In the genomic region with DNA sequence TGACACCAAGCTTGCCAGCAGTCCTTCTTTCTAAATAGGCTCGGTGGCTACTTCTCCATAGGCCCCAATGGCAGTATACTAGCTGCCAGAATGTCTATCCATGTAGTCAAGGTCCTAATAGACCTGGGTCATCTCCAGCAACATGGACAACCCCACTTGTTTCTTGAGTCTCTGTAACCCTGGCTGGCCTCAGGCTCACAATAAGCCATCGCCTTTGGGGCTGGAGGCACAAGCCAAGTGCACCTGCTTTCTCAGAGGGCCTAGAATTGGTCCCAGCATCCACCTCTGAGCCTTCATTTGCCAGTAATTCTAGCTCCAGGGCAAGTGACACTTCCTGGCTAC, we compare ENCODE assay signal across 10 mouse cellular contexts. TPM values are rescaled to one million over a fixed set of nuclear protein-coding genes. Genes with fewer than 3 reads are reported as not detected.
DNase-seq lines count a peak whose midpoint lies in the region; ATAC-seq and TF ChIP-seq lines count a peak whose summit lies in the region.
"Had no signal": no experiment of that assay in that cellular context is flagged by ENCODE, and none has a peak within 500 bp of the region (broad histone marks: within the 10 kb centered on the region; RNA-seq: fewer than 3 reads in every experiment).

No protein-coding gene starts in this region.

- 63% methylated on average over 2 of the region's 2 CpGs for WGBS in heart, embryonic 14.5 days
- 56% methylated on average over 2 of the region's 2 CpGs for WGBS in intestine, embryonic 15.5 days
- WGBS in midbrain, embryonic 15.5 days = 42% methylated on average over 2 of the region's 2 CpGs

- TF ChIP-seq EP300 in MEL (IDR thresholded peaks at IDR 0.05; ENCODE audit: low read depth in 1 of 2, low read length in 2 of 2) = no peak

- H3K27me3 ChIP-seq in heart, embryonic 14.5 days (ENCODE audit: control insufficient read depth, insufficient read depth, low read length) = no peaks in the 10 kb centered on the region
- no peaks in the 10 kb centered on the region for H3K27me3 ChIP-seq in MEL (ENCODE audit: control insufficient read depth in 1 of 2, insufficient read depth in 2 of 2, low read length in 2 of 2)
- H3K27me3 ChIP-seq in intestine, embryonic 15.5 days (replicated peaks) = no peaks in the 10 kb centered on the region
- H3K27me3 ChIP-seq in midbrain, embryonic 15.5 days (replicated peaks) = no peaks in the 10 kb centered on the region

- peaks cover 10% of the 10 kb centered on the region for H3K79me2 ChIP-seq in MEL (ENCODE audit: control insufficient read depth, insufficient read depth, low read length, poor library complexity)

- H3K9ac ChIP-seq in heart, embryonic 14.5 days (ENCODE audit: low read length) = no peak overlapping the region; the same call in 1 of the 2 replicates
- H3K9ac ChIP-seq in MEL (ENCODE audit: control insufficient read depth, low read depth, low read length, poor library complexity, severe bottlenecking) = peak overlapping the region; percentile 96
- no peak overlapping the region for H3K9ac ChIP-seq in intestine, embryonic 15.5 days
- no peak overlapping the region for H3K9ac ChIP-seq in midbrain, embryonic 15.5 days

- peaks cover 49% of the 10 kb centered on the region for H3K36me3 ChIP-seq in heart, embryonic 14.5 days (ENCODE audit: control insufficient read depth, insufficient read depth, low read length)
- H3K36me3 ChIP-seq in MEL (ENCODE audit: control insufficient read depth in 1 of 2, insufficient read depth in 2 of 2, low read length in 2 of 2) = peaks cover 0 to 2% of the 10 kb centered on the region in 2 experiments; a peak in 2 of 4 replicates
- H3K36me3 ChIP-seq in intestine, embryonic 15.5 days = peaks cover 35% of the 10 kb centered on the region
- peaks cover 44% of the 10 kb centered on the region for H3K36me3 ChIP-seq in midbrain, embryonic 15.5 days (replicated peaks)

- H3K4me3 ChIP-seq in heart, embryonic 14.5 days (ENCODE audit: control insufficient read depth in 1 of 2, insufficient read depth in 1 of 2, low read depth in 1 of 2, low read length in 2 of 2) = no peak overlapping the region; a peak in 1 of 4 replicates
- H3K4me3 ChIP-seq in MEL (ENCODE audit: control insufficient read depth in 1 of 2, insufficient read depth in 1 of 2, low read depth in 2 of 2, low read length in 2 of 2) = peak overlapping the region; percentile 69 to 91
- peak overlapping the region; percentile 91; the same call in 1 of the 2 replicates for H3K4me3 ChIP-seq in intestine, embryonic 15.5 days (replicated peaks)
- no peak overlapping the region for H3K4me3 ChIP-seq in midbrain, embryonic 15.5 days
- H3K4me3 ChIP-seq in left cerebral cortex, adult 2 months = no peak overlapping the region

- TF ChIP-seq CTCF in MEL (IDR thresholded peaks at IDR 0.05 in 2 of 3, conservative IDR thresholded peaks at IDR 0.05 in 1 of 3; ENCODE audit: control insufficient read depth in 1 of 3, insufficient read depth in 1 of 3, low read depth in 2 of 3, low read length in 3 of 3, poor library complexity in 1 of 3, severe bottlenecking in 1 of 3) = no peak
- TF ChIP-seq CTCF in left cerebral cortex, adult 2 months (IDR thresholded peaks at IDR 0.05) = no peak

- no peak for DNase-seq in heart, postnatal 36 days
- no peak for DNase-seq in MEL (ENCODE audit: low read depth, low spot score)
- DNase-seq in frontal cortex, postnatal 10 days (ENCODE audit: low spot score in 2 of 2) = no peak
- no peak for DNase-seq in left cerebral cortex, adult 2 months (ENCODE audit: extremely low spot score in 1 of 2, low spot score in 2 of 2)
- no peak for DNase-seq in gastrocnemius, postnatal 36 days
- DNase-seq: heart, postnatal 10 days; layer of hippocampus, adult 9-11 months had no signal

- H3K4me2 ChIP-seq in heart, embryonic 14.5 days (ENCODE audit: low read length) = peak overlapping the region; percentile 68; the same call in 1 of the 2 replicates
- peak overlapping the region; percentile 70 for H3K4me2 ChIP-seq in intestine, embryonic 15.5 days (replicated peaks)
- H3K4me2 ChIP-seq in midbrain, embryonic 15.5 days = peak overlapping the region; percentile 97; the same call in 1 of the 2 replicates

- TF ChIP-seq POLR2A in MEL (IDR thresholded peaks at IDR 0.05; ENCODE audit: control insufficient read depth in 1 of 2, insufficient read depth in 1 of 2, low read depth in 1 of 2, low read length in 2 of 2, poor library complexity in 1 of 2) = 0 out of 4 replicates have a peak, but pooled peaks of 1 of the 2 experiments have one; percentile 16

- intact Hi-C loops in heart, postnatal 36 days (cut with DNase I) = no loop called here
- intact Hi-C loops in left cerebral cortex, adult 2 months (cut with DNase I) = no loop called here
- intact Hi-C loops in gastrocnemius, postnatal 36 days (cut with DNase I) = no loop called here

- peaks cover 3 to 14% of the 10 kb centered on the region in 2 experiments for H3K4me1 ChIP-seq in heart, embryonic 14.5 days (ENCODE audit: control insufficient read depth in 2 of 2, insufficient read depth in 2 of 2, low read length in 2 of 2)
- H3K4me1 ChIP-seq in MEL (ENCODE audit: control insufficient read depth in 1 of 2, insufficient read depth in 2 of 2, low read length in 2 of 2) = peaks cover 0 to 7% of the 10 kb centered on the region in 2 experiments; a peak in 1 of 4 replicates
- peaks cover 13% of the 10 kb centered on the region for H3K4me1 ChIP-seq in intestine, embryonic 15.5 days (replicated peaks)
- peaks cover 23% of the 10 kb centered on the region for H3K4me1 ChIP-seq in midbrain, embryonic 15.5 days

- H3K27ac ChIP-seq in heart, embryonic 14.5 days (replicated peaks in 1 of 2; ENCODE audit: control insufficient read depth in 1 of 2, insufficient read depth in 1 of 2, low read depth in 2 of 2, low read length in 2 of 2) = no peak overlapping the region
- peak overlapping the region; percentile 42 for H3K27ac ChIP-seq in MEL (ENCODE audit: control insufficient read depth, low read depth, low read length)
- no peak overlapping the region; the same call in 1 of the 2 replicates for H3K27ac ChIP-seq in intestine, embryonic 15.5 days
- no peak overlapping the region for H3K27ac ChIP-seq in midbrain, embryonic 15.5 days
- no peak overlapping the region for H3K27ac ChIP-seq in left cerebral cortex, adult 2 months

- H3K9me3 ChIP-seq in heart, embryonic 14.5 days (ENCODE audit: control insufficient read depth, low read length) = no peaks in the 10 kb centered on the region
- H3K9me3 ChIP-seq in MEL (replicated peaks; ENCODE audit: insufficient read depth, low read length) = no peaks in the 10 kb centered on the region
- H3K9me3 ChIP-seq in intestine, embryonic 15.5 days = no peaks in the 10 kb centered on the region
- H3K9me3 ChIP-seq in midbrain, embryonic 15.5 days = no peaks in the 10 kb centered on the region

- no peak for TF ChIP-seq RAD21 in MEL (IDR thresholded peaks at IDR 0.05; ENCODE audit: low read depth, low read length)

- no peak for ATAC-seq in heart, embryonic 14.5 days (ENCODE audit: insufficient number of reproducible peaks, insufficient read depth, low FRiP score, low read depth)
- ATAC-seq in intestine, embryonic 15.5 days = no peak
- ATAC-seq in midbrain, embryonic 15.5 days (replicated peaks) = no peak

RNA-seq across cellular contexts. Expression of a gene that starts 1.7 kb away (rescaled TPM):
- polyA plus RNA-seq in heart, embryonic 14.5 days (2014; fragmentation: Nextera tagmentation; extraction: Ambion mirVana) = 59.3 and 67.8 TPM in 2 replicates
- 10 to 100 TPM; 25.4 to 27.6 TPM for total RNA-seq in heart, postnatal 36 days (2021)
- 41.3 and 42.2 TPM in 2 replicates for total RNA-seq in MEL (2012; rRNA removed)
- 10 to 100 TPM in 1 of 2 experiments, not detected in 1; 53.2 TPM for polyA plus RNA-seq in MEL (2012; ENCODE audit: insufficient read depth in 1 of 2, insufficient read length in 2 of 2, low read depth in 1 of 2, low replicate concordance in 2 of 2, missing spikeins in 1 of 2)
- polyA plus RNA-seq in intestine, embryonic 15.5 days (2015; fragmentation: Nextera tagmentation; extraction: Ambion mirVana) = 81.1 and 96.9 TPM in 2 replicates
- polyA plus RNA-seq in midbrain, embryonic 15.5 days (2015; fragmentation: Nextera tagmentation; extraction: Ambion mirVana) = 51.3 and 54.9 TPM in 2 replicates
- total RNA-seq in left cerebral cortex, adult 2 months (2021) = 1 to 10 TPM; 6.3 to 6.5 TPM
- total RNA-seq in gastrocnemius, postnatal 36 days (2021) = 10 to 100 TPM; 26.8 to 33.5 TPM

RNA-seq across cellular contexts. Expression of a gene that starts 8.4 kb away (rescaled TPM):
- polyA plus RNA-seq in heart, embryonic 14.5 days (2014; fragmentation: Nextera tagmentation; extraction: Ambion mirVana) = 84.6 and 86.7 TPM in 2 replicates
- total RNA-seq in heart, postnatal 36 days (2021) = 10 to 100 TPM; 54.2 to 55.4 TPM
- 152 and 166 TPM in 2 replicates for total RNA-seq in MEL (2012; rRNA removed)
- polyA plus RNA-seq in MEL (2012; ENCODE audit: insufficient read depth in 1 of 2, insufficient read length in 2 of 2, low read depth in 1 of 2, low replicate concordance in 2 of 2, missing spikeins in 1 of 2) = 100 to 1,000 TPM; 174 to 342 TPM
- 149 and 167 TPM in 2 replicates for polyA plus RNA-seq in intestine, embryonic 15.5 days (2015; fragmentation: Nextera tagmentation; extraction: Ambion mirVana)
- polyA plus RNA-seq in midbrain, embryonic 15.5 days (2015; fragmentation: Nextera tagmentation; extraction: Ambion mirVana) = 80.6 and 83.1 TPM in 2 replicates
- 10 to 100 TPM; 36.7 to 51.5 TPM for total RNA-seq in left cerebral cortex, adult 2 months (2021)
- total RNA-seq in gastrocnemius, postnatal 36 days (2021) = 10 to 100 TPM; 39.3 to 40.7 TPM

RNA-seq across cellular contexts. Expression of a gene that starts 10.6 kb away (rescaled TPM):
- 0.15 TPM in 1 of 2 replicates, not detected in the other for polyA plus RNA-seq in heart, embryonic 14.5 days (2014; fragmentation: Nextera tagmentation; extraction: Ambion mirVana)
- not detected for total RNA-seq in heart, postnatal 36 days (2021)
- total RNA-seq in MEL (2012; rRNA removed) = 1.7 and 2.0 TPM in 2 replicates
- 1 to 10 TPM in 1 of 2 experiments, not detected in 1; 1.8 TPM for polyA plus RNA-seq in MEL (2012; ENCODE audit: insufficient read depth in 1 of 2, insufficient read length in 2 of 2, low read depth in 1 of 2, low replicate concordance in 2 of 2, missing spikeins in 1 of 2)
- polyA plus RNA-seq in intestine, embryonic 15.5 days (2015; fragmentation: Nextera tagmentation; extraction: Ambion mirVana) = 0.40 and 0.56 TPM in 2 replicates
- polyA plus RNA-seq in midbrain, embryonic 15.5 days (2015; fragmentation: Nextera tagmentation; extraction: Ambion mirVana) = 0.18 and 0.39 TPM in 2 replicates
- total RNA-seq in left cerebral cortex, adult 2 months (2021) = under 1 TPM in 1 of 2 experiments, not detected in 1; 0.28 TPM
- total RNA-seq in gastrocnemius, postnatal 36 days (2021) = not detected
- total RNA-seq: heart, postnatal 10 days had no signal

RNA-seq across cellular contexts. Expression of a gene that starts 22.1 kb away (rescaled TPM):
- polyA plus RNA-seq in heart, embryonic 14.5 days (2014; fragmentation: Nextera tagmentation; extraction: Ambion mirVana) = 41.6 and 43.7 TPM in 2 replicates
- total RNA-seq in heart, postnatal 36 days (2021) = 10 to 100 TPM; 18.4 to 19.2 TPM
- 48.7 and 61.4 TPM in 2 replicates for total RNA-seq in MEL (2012; rRNA removed)
- 10 to 100 TPM in 1 of 2 experiments, not detected in 1; 90.2 TPM for polyA plus RNA-seq in MEL (2012; ENCODE audit: insufficient read depth in 1 of 2, insufficient read length in 2 of 2, low read depth in 1 of 2, low replicate concordance in 2 of 2, missing spikeins in 1 of 2)
- polyA plus RNA-seq in intestine, embryonic 15.5 days (2015; fragmentation: Nextera tagmentation; extraction: Ambion mirVana) = 73.9 and 74.9 TPM in 2 replicates
- 67.1 and 68.2 TPM in 2 replicates for polyA plus RNA-seq in midbrain, embryonic 15.5 days (2015; fragmentation: Nextera tagmentation; extraction: Ambion mirVana)
- total RNA-seq in left cerebral cortex, adult 2 months (2021) = 10 to 100 TPM; 65.1 to 68.1 TPM
- total RNA-seq in gastrocnemius, postnatal 36 days (2021) = 1 to 10 TPM; 7.6 to 8.9 TPM

RNA-seq across cellular contexts. Expression of a gene that starts 45.1 kb away (rescaled TPM):
- polyA plus RNA-seq in heart, embryonic 14.5 days (2014; fragmentation: Nextera tagmentation; extraction: Ambion mirVana) = 1.6 TPM in 2 replicates
- total RNA-seq in heart, postnatal 36 days (2021) = 1 to 10 TPM; 1.8 to 3.1 TPM
- 0.23 and 0.62 TPM in 2 replicates for total RNA-seq in MEL (2012; rRNA removed)
- polyA plus RNA-seq in MEL (2012; ENCODE audit: insufficient read depth in 1 of 2, insufficient read length in 2 of 2, low read depth in 1 of 2, low replicate concordance in 2 of 2, missing spikeins in 1 of 2) = 1 to 10 TPM in 1 of 2 experiments, not detected in 1; 1.6 TPM
- polyA plus RNA-seq in intestine, embryonic 15.5 days (2015; fragmentation: Nextera tagmentation; extraction: Ambion mirVana) = 3.2 and 9.0 TPM in 2 replicates
- 0.65 and 1.3 TPM in 2 replicates for polyA plus RNA-seq in midbrain, embryonic 15.5 days (2015; fragmentation: Nextera tagmentation; extraction: Ambion mirVana)
- 1 to 10 TPM in 1 of 2 experiments, under 1 TPM in 1; 0.70 to 2.1 TPM for total RNA-seq in left cerebral cortex, adult 2 months (2021)
- 1 to 10 TPM; 1.1 to 2.1 TPM for total RNA-seq in gastrocnemius, postnatal 36 days (2021)

Comparison
In these comparisons a context has a peak if more than half of its experiments do, and no peak if none do; other contexts are left out.
1. H3K4me3 ChIP-seq: peak in MEL (2 of 2) and intestine, embryonic 15.5 days (single experiment); none in heart, embryonic 14.5 days (0 of 2), midbrain, embryonic 15.5 days (single experiment) and left cerebral cortex, adult 2 months (single experiment).
2. Peak in every context shown above with its lines, with median percentiles within 50 percentile points of each other: H3K4me2 ChIP-seq.